Mouse (Mus musculus): Measurements from ENCODE around the gene Reck.

The Reck gene

GRCm38 (mm10) chr4:43906443-43906842 lies 31.1 kb downstream of the Reck start:
- peak; percentile 22 for DNase-seq (ENCODE audit: low spot score)

- DNase-seq (ENCODE audit: low spot score) = no peak
Measured at GRCm38 (mm10) chr4:43918221-43918620, 42.9 kb downstream of the Reck start.

GRCm38 (mm10) chr4:43920602-43921001 lies 45.3 kb downstream of the Reck start:
- no peak for DNase-seq (ENCODE audit: low spot score)

- no peak for DNase-seq (ENCODE audit: low spot score)
Measured at GRCm38 (mm10) chr4:43925125-43925524, 49.8 kb downstream of the Reck start.

- DNase-seq (ENCODE audit: low spot score) = peak; percentile 88
Measured at GRCm38 (mm10) chr4:43925779-43926178, 50.4 kb downstream of the Reck start.

GRCm38 (mm10) chr4:43927826-43928225 lies 52.5 kb downstream of the Reck start:
- DNase-seq (ENCODE audit: low spot score) = no peak

- no peak for DNase-seq (ENCODE audit: low spot score)
Measured at GRCm38 (mm10) chr4:43931877-43932276, 56.5 kb downstream of the Reck start.

- DNase-seq (ENCODE audit: low spot score) = no peak
Measured at GRCm38 (mm10) chr4:43936186-43936585, 60.9 kb downstream of the Reck start.

- DNase-seq (ENCODE audit: low spot score) = no peak
Measured at GRCm38 (mm10) chr4:43936749-43937674, 61.7 kb downstream of the Reck start.

GRCm38 (mm10) chr4:43941315-43941714 lies 66.0 kb downstream of the Reck start:
- no peak for DNase-seq (ENCODE audit: low spot score)

- no peak for DNase-seq (ENCODE audit: low spot score)
Measured at GRCm38 (mm10) chr4:43942421-43942820, 67.1 kb downstream of the Reck start.

GRCm38 (mm10) chr4:43947571-43947970 lies 72.2 kb downstream of the Reck start:
- no peak for DNase-seq (ENCODE audit: low spot score)

- peak; percentile 74 for DNase-seq (ENCODE audit: low spot score)
Measured at GRCm38 (mm10) chr4:43957292-43957845, 82.0 kb downstream of the Reck start, which contains the start of gene Glipr2. Gene Glipr2, plus strand, starts transcription at chr4:43957401.

- DNase-seq (ENCODE audit: low spot score) = peak; percentile 42
Measured at GRCm38 (mm10) chr4:43957846-43958461, 82.6 kb downstream of the Reck start.

GRCm38 (mm10) chr4:43959523-43960179 lies 84.3 kb downstream of the Reck start:
- DNase-seq (ENCODE audit: low spot score) = no peak

- no peak for DNase-seq (ENCODE audit: low spot score)
Measured at GRCm38 (mm10) chr4:43960207-43960606, 84.9 kb downstream of the Reck start.

GRCm38 (mm10) chr4:43964326-43964833 lies 89.0 kb downstream of the Reck start:
- no peak for DNase-seq (ENCODE audit: low spot score)

- DNase-seq (ENCODE audit: low spot score) = no peak
Measured at GRCm38 (mm10) chr4:43964951-43965684, 89.8 kb downstream of the Reck start.

GRCm38 (mm10) chr4:43965856-43966535 lies 90.7 kb downstream of the Reck start:
- DNase-seq (ENCODE audit: low spot score) = no peak

GRCm38 (mm10) chr4:43968650-43969049 lies 93.3 kb downstream of the Reck start:
- peak; percentile 55 for DNase-seq (ENCODE audit: low spot score)

- no peak for DNase-seq (ENCODE audit: low spot score)
Measured at GRCm38 (mm10) chr4:43969373-43969772, 94.0 kb downstream of the Reck start.
